Mouse (Mus musculus) adrenal gland (tissue): ENCODE results near the gene Gm20737.
"Not testable (repeated sequence)": the region's sequence is repeated elsewhere in the genome, so short reads cannot be mapped to it uniquely, and the experiment has no call there.

Source experiments
- intact Hi-C: fragments of 180-260 bp; cut with DNase I; formaldehyde crosslinking; loops from one replicate; pipeline ENCODE4 v1.15.1; 2025
- long read RNA-seq, 2 experiments: library from polyadenylated mRNA; unstranded; transcript quantifications; one replicate each; pipeline ENCODE4 v2.0.0; 2020; ENCODE audit warnings: borderline replicate concordance in 1 of 2; ENCODE audit not compliant: insufficient replicate concordance in 1 of 2

The Gm20737 gene
- long read RNA-seq, experiment 1: 0 reads
- long read RNA-seq, experiment 2: 0 reads

DNA sequence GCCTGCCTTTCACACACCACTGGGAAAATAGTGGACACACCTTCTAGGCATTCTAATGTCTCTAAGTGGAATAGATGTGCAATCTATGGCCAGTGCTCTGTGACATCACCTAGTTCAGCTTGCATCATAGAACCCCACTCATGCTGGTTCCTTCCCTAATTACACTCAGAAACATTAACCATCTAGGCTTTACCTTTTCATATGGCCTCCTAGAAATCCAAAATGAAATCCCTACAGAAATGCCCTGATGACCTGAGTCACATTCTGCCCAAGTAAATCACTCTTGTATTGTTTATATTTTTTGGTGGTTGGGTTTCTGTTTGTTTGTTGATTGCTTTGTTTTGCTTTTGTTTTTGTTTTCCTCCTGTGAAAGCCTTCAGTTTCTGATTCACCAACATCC lies at the start of gene Gm20737:
Gene Gm20737 (minus strand): TSS at position 101 of the 400 bp plus-strand sequence.
- intact Hi-C loops: not testable (repeated sequence)

DNA sequence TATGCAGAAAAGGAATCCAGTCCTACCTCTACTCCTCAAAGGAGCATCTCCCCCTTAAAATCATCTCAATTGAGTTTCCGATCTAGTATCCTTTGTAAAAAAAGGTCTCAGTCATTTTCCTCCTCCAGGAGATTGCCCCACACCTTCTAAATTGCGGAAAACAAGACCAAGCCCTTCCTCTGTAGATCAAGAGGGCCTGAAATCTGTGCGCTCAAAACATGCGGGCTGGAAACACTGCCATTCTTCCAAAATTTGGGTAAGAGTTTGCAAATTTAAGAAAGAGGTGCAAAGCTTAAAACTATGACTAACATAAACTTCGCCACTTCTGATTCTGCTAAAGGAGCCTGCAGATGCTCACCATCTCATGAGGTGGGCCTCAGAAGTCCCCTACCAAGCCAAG lies 17.3 kb upstream of the Gm20737 start, which contains the start of gene Gm21775:
Gene Gm21775 (plus strand): TSS at position 301 of the 400 bp plus-strand sequence.
- intact Hi-C loops: not testable (repeated sequence)
